Mouse (Mus musculus) MEL (cell line): ENCODE data around the gene Bpifa2.

Source experiments
- E2F4 ChIP-seq: IDR thresholded peaks from 2 replicates; pipeline ENCODE4 v1.6.1; 2011; ENCODE audit warnings: low read depth, low read length, improper control_type of control experiment, borderline replicate concordance
- ELF1 ChIP-seq: IDR thresholded peaks from 2 replicates; pipeline ENCODE4 v1.6.1; 2014; ENCODE audit warnings: low read depth, mild to moderate bottlenecking, inconsistent platforms, low read length, improper control_type of control experiment, moderate library complexity
- EP300 ChIP-seq, 2 experiments: IDR thresholded peaks; 2 replicates each; pipeline ENCODE4 v1.6.1; 2011; ENCODE audit warnings: improper control_type of control experiment in 2 of 2, low read length in 2 of 2, low read depth in 1 of 2, mild to moderate bottlenecking in 1 of 2
- GABPA ChIP-seq: IDR thresholded peaks from 2 replicates; pipeline ENCODE4 v1.6.1; 2012; ENCODE audit warnings: low read depth, mild to moderate bottlenecking, inconsistent platforms, low read length, improper control_type of control experiment, moderate library complexity
- GATA1 ChIP-seq: IDR thresholded peaks from 2 replicates; pipeline ENCODE4 v1.6.1; 2011; ENCODE audit warnings: low read depth, low read length, improper control_type of control experiment
- JUND ChIP-seq: IDR thresholded peaks from 2 replicates; pipeline ENCODE4 v1.6.1; 2011; ENCODE audit warnings: low read depth, mild to moderate bottlenecking, improper control_type of control experiment, low read length
- KAT2A ChIP-seq: conservative IDR thresholded peaks from 2 replicates; pipeline ENCODE4 v1.6.1; 2012; ENCODE audit warnings: low read depth, low read length, improper control_type of control experiment, inconsistent platforms
- MAFK ChIP-seq: IDR thresholded peaks from 2 replicates; pipeline ENCODE4 v1.6.1; 2011; ENCODE audit warnings: low read depth, mild to moderate bottlenecking, low read length, improper control_type of control experiment, borderline replicate concordance
- MAZ ChIP-seq: IDR thresholded peaks from 2 replicates; pipeline ENCODE4 v1.6.1; 2012; ENCODE audit warnings: low read depth, mild to moderate bottlenecking, inconsistent platforms, low read length, improper control_type of control experiment
- MEF2A ChIP-seq: IDR thresholded peaks from 2 replicates; pipeline ENCODE4 v1.6.1; 2014; ENCODE audit warnings: low read depth, mild to moderate bottlenecking, inconsistent platforms, low read length, improper control_type of control experiment; ENCODE audit not compliant: poor library complexity, insufficient replicate concordance, severe bottlenecking; ENCODE audit errors: extremely low read depth
- POLR2AphosphoS2 ChIP-seq: IDR thresholded peaks from 2 replicates; pipeline ENCODE4 v1.6.1; 2011; ENCODE audit warnings: low read length, improper control_type of control experiment
- RAD21 ChIP-seq: IDR thresholded peaks from 2 replicates; pipeline ENCODE4 v1.6.1; 2011; ENCODE audit warnings: mild to moderate bottlenecking, low read depth, low read length, improper control_type of control experiment
- TCF12 ChIP-seq: IDR thresholded peaks from 2 replicates; pipeline ENCODE4 v1.6.1; 2014; ENCODE audit warnings: low read depth, mild to moderate bottlenecking, inconsistent platforms, low read length, improper control_type of control experiment, moderate library complexity

- TF ChIP-seq ELF1 (no peak), MEF2A (no peak), KAT2A (no peak), JUND (no peak), EP300 (IDR thresholded peaks at IDR 0.05; ENCODE audit: low read depth in 1 of 2, low read length in 2 of 2) (no peak), MAZ (no peak), GABPA (no peak), RAD21 (no peak), POLR2AphosphoS2 (no peak), E2F4 (no peak), GATA1 (no peak), TCF12 (no peak), MAFK (no peak)
Observed at GRCm38 (mm10) chr2:154005734-154006133, 2.3 kb upstream of the Bpifa2 start.
